Mouse (Mus musculus) C2C12 (cell line): Measurements from ENCODE around the gene Rnf225. TPM values are rescaled to one million over a fixed set of nuclear protein-coding genes. Genes with fewer than 3 reads are reported as not detected.
A peak's percentile ranks its signal among the peaks of the same experiment; 100 is the strongest.
"Not testable (repeated sequence)": the region's sequence is repeated elsewhere in the genome, so short reads cannot be mapped to it uniquely, and the experiment has no call there.

Experiments
- H3K27me3 ChIP-seq: one replicate; pipeline ENCODE4 v1.6.1; 2011; ENCODE audit not compliant: control insufficient read depth, insufficient read depth, insufficient read length
- H3K36me3 ChIP-seq: one replicate; pipeline ENCODE4 v1.6.1; 2011; ENCODE audit not compliant: control insufficient read depth, insufficient read depth
- H3K4me3 ChIP-seq: one replicate; pipeline ENCODE4 v1.5.1; 2011; ENCODE audit warnings: mild to moderate bottlenecking, control low read depth; ENCODE audit not compliant: poor library complexity, insufficient read depth, severe bottlenecking
- H3K79me2 ChIP-seq: one replicate; pipeline ENCODE4 v1.6.1; 2011; ENCODE audit not compliant: control insufficient read depth, insufficient read depth
- H3K79me3 ChIP-seq: one replicate; pipeline ENCODE4 v1.6.1; 2011; ENCODE audit warnings: low read depth, control low read depth
- H3ac ChIP-seq: one replicate; pipeline ENCODE3; 2011; ENCODE audit warnings: low read depth; ENCODE audit not compliant: control insufficient read depth, insufficient read length
- CEBPB ChIP-seq: IDR thresholded peaks from one replicate; pipeline ENCODE4 v1.6.1; 2011; ENCODE audit warnings: low read depth, mild to moderate bottlenecking, control low read depth, moderate library complexity
- CTCF ChIP-seq: IDR thresholded peaks from one replicate; pipeline ENCODE4 v1.5.1; 2011; ENCODE audit not compliant: control insufficient read depth, insufficient read depth, insufficient read length
- FOSL1 ChIP-seq: IDR thresholded peaks from one replicate; pipeline ENCODE4 v1.8.0; 2011; ENCODE audit warnings: mild to moderate bottlenecking, low read length; ENCODE audit not compliant: poor library complexity, insufficient read depth, severe bottlenecking
- MAX ChIP-seq: IDR thresholded peaks from one replicate; pipeline ENCODE4 v1.6.1; 2011; ENCODE audit warnings: mild to moderate bottlenecking, control low read depth
- MYOD1 ChIP-seq: IDR thresholded peaks from one replicate; pipeline ENCODE4 v1.6.1; 2011; ENCODE audit warnings: low read depth; ENCODE audit not compliant: control insufficient read depth, insufficient read length
- MYOG ChIP-seq: IDR thresholded peaks from one replicate; pipeline ENCODE4 v1.6.1; 2011; ENCODE audit not compliant: control insufficient read depth, insufficient read length; ENCODE audit errors: extremely low read depth
- USF1 ChIP-seq: IDR thresholded peaks from one replicate; pipeline ENCODE4 v1.6.1; 2011; ENCODE audit warnings: low read depth, mild to moderate bottlenecking, control low read depth, moderate library complexity
- polyA plus RNA-seq: library from polyadenylated mRNA; unstranded; fragments of >200 nt; fragmentation: generic; extraction: Trizol; gene quantifications from one replicate; pipeline ENCODE4 v1.2.1, GENCODE M21; 2012; ENCODE audit warnings: missing spikeins

Gene Rnf225
- polyA plus RNA-seq, 1 experiment: 1.6 TPM

DNA sequence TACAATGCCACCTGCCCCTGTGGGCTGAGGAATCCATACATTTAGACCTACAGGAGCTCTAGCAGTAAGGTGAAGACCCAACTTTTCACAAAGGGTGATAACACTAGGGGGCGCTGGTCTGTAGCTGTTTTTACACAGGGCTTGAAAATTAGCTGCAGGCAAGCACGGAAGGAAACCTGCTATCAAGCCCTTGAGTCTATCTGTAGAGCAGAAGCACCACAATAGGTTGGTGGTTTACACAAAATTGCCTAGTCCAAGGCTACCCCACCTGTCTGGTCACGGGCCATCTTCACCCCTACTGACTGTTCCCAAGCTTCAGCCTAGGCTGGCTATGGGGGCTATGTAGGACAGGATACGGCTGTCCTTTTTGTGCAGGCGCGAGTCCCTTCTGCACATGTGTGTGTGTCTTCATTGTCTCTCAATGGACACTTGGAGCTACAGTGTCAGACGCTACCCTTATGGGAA, 17.7 kb upstream of the Rnf225 start:
- H3K4me3 ChIP-seq: no peak overlapping the region
- peaks cover 12% of the 10 kb centered on the region for H3K36me3 ChIP-seq
- H3K27me3 ChIP-seq: no peaks in the 10 kb centered on the region
- H3K79me3 ChIP-seq: no peaks in the 10 kb centered on the region
- no peak overlapping the region for H3ac ChIP-seq
- no peaks in the 10 kb centered on the region for H3K79me2 ChIP-seq
- TF ChIP-seq CTCF: no peak
- TF ChIP-seq MAX: no peak
- no peak for TF ChIP-seq FOSL1
- TF ChIP-seq MYOD1: no peak
- no peak for TF ChIP-seq CEBPB
- no peak for TF ChIP-seq MYOG
- TF ChIP-seq USF1: no peak

DNA sequence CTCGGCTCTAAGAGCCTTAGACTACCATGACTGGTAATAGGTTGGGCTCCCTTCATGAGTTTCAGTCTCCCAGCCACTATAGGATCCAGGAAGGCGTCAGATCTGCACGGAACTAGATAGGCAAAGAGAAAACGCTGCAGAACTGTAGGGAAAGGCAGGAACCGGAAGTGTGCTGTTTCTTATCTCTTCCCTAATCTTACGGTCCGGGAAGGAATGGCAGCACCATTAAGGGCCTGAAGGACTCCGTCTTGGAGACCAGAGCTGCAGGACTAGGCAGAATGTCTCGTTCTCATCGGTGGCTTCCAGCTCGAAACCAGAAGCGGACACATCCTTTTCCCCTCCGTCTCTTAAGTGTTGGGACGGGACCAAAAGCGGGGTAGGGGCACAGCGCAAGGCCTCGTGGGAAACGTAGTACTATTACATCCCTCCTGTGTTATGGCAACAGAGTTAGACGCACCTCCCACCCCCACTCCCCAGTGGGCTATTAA, 17.0 kb upstream of the Rnf225 start:
- Histone ChIP-seq H3K4me3 (no peak overlapping the region), H3K79me2 (no peaks in the 10 kb centered on the region), H3K36me3 (peaks cover 12% of the 10 kb centered on the region), H3K27me3 (no peaks in the 10 kb centered on the region), H3ac (no peak overlapping the region), H3K79me3 (no peaks in the 10 kb centered on the region)
- TF ChIP-seq USF1: no peak
- TF ChIP-seq MYOD1: no peak
- TF ChIP-seq CTCF: no peak

DNA sequence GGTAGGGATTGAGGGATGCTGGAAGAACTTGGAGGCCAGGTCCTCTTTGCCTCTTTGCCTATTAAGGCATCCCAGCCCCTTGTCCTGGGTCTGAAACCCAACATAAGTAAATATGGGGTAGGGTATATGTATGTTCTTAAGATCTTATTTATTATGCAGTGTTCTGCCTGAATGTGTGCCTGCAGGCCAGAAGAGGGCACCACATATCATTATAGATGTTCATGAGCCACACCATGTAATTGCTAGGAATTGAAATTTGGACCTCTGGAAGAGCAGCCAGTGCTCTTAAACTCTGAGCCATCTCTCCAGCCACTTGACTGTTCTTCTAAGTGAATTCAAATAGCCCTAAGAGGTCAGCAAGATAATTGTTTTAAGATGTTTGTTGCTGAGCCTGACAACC, 13.7 kb upstream of the Rnf225 start:
- Histone ChIP-seq H3K36me3 (no peaks in the 10 kb centered on the region), H3ac (no peak overlapping the region), H3K79me2 (no peaks in the 10 kb centered on the region), H3K79me3 (no peaks in the 10 kb centered on the region), H3K4me3 (no peak overlapping the region), H3K27me3 (no peaks in the 10 kb centered on the region)
- TF ChIP-seq MYOG: no peak

DNA sequence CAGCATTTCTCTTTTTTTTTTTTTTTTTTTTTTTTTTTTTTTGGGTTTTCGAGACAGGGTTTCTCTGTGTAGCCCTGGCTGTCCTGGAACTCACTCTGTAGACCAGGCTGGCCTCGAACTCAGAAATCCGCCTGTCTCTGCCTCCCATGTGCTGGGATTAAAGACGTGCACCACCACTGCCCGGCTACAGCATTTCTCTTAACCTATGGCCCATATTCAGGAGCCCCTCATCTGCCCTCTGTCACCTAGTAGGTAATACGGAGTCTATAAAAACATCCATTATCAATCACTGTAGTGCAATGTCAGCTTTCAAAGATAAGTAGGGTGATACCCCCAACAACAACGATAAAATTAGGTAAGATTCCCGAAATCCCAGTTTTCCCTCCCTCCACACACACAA, 6.7 kb upstream of the Rnf225 start:
- H3K79me2 ChIP-seq: peaks cover 34% of the 10 kb centered on the region
- H3K27me3 ChIP-seq, H3K4me3 ChIP-seq, H3ac ChIP-seq: not testable (repeated sequence)
- peaks cover 29% of the 10 kb centered on the region for H3K79me3 ChIP-seq
- H3K36me3 ChIP-seq: peaks cover 30% of the 10 kb centered on the region

DNA sequence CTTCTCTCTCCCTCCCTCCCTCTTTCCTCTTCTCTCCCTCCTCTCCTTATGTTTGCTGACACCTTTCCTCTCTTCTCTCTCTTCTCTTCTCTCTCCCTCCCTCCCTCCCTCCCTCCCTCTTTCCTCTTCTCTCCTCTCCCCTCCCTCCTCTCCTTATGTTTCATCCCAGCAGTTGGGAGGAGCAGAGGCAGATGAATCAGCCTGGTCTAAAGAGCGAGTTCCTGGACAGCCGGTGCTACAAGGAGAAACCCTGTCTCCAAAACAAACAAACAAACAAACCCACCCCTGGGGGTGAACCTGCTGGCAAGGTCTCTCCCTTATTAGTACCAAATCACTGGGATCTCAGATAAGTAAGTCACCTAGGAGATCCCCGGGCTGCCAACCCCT, 5.9 kb upstream of the Rnf225 start:
- H3K36me3 ChIP-seq: peaks cover 38% of the 10 kb centered on the region
- TF ChIP-seq MAX (no peak), MYOD1 (no peak), USF1 (no peak), CEBPB (no peak), FOSL1 (no peak), MYOG (no peak), CTCF (no peak)
- H3K4me3 ChIP-seq: peak overlapping the region; percentile 75
- peaks cover 31% of the 10 kb centered on the region for H3K79me3 ChIP-seq
- H3K79me2 ChIP-seq: peaks cover 34% of the 10 kb centered on the region
- no peaks in the 10 kb centered on the region for H3K27me3 ChIP-seq
- H3ac ChIP-seq: peak overlapping the region; percentile 82

DNA sequence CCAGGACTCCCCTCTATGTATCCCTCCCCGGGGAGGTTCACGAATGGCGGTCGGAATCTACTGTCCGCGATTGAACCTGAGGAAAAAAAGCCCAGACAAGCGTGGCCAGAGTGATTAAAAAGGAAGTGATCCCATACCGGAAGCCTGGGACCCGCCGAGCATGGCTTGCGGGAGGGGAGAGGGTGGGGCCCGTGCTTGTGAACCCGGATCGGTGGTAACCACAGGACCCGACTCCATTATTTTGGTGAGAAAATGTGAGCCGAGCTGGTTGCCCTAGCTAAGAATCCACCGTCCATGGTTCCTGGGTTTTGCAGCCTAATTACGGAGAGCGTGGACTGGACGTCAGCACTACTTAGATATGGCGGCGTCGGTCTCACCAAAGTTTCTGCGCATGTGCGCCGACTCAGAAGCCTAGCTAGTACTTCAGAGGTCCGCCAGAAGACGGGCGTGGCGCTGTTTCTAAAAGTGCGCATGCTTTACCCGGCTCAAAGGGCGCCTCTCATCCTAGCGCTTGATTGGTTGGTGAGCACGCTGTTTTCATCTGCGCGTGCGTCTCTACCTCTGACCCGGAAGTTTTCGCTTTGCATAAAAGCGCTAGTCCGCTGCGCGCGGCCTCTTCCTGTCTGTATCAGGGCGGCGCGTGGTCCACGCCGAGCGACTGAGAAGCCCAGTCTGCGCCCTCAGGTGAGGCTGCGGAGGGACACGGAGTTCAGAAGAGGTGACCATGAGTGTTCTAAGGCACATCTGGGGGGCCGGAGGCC, 5.3 kb upstream of the Rnf225 start, which contains the start of gene Rps5:
TSS of gene Rps5 (plus strand) at position 586 of the 761 bp plus-strand sequence.
- TF ChIP-seq MAX (peak; percentile 83), USF1 (no peak), CEBPB (no peak), CTCF (peak; percentile 7), MYOD1 (no peak)
- H3ac ChIP-seq: peak within 1 kb of the TSS; percentile 98
- H3K27me3 ChIP-seq: no peaks in the 10 kb centered on the region
- peak within 1 kb of the TSS; percentile 75 for H3K4me3 ChIP-seq
- H3K79me2 ChIP-seq: peaks cover 34% of the 10 kb centered on the region
- H3K36me3 ChIP-seq: peaks cover 44% of the 10 kb centered on the region
- H3K79me3 ChIP-seq: peaks cover 31% of the 10 kb centered on the region
